Mouse (Mus musculus) spleen, postnatal 36 days (tissue): ENCODE measurements around the gene Map3k7.
"Not testable (repeated sequence)": the region's sequence is repeated elsewhere in the genome, so short reads cannot be mapped to it uniquely, and the experiment has no call there.

Source experiments
- DNase-seq, 2 experiments: peaks; one replicate each; pipeline ENCODE4 v3.0.0; 2022; ENCODE audit warnings: low spot score in 2 of 2, mixed read lengths in 1 of 2

Map3k7 gene

DNA sequence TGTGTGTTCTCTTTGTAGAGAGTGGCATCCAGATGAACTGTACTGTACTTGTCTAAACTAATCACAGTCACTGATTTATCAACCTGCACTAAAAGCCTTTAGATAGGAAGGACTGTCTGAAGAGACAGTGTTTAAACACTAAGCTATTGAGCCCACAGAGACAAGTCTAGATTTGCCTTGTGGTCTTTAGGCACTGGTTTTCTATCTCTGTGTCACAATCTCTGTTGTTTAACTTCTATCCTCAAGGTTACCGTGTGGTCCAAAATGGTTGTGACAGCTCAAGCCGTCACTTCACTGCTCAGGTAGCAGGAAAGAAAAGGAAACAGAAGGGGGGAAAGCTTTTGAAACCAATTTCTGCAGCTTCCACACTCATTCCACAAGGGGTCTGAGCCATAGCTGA is 29.5 kb downstream of the Map3k7 start:
- no peak for DNase-seq

DNA sequence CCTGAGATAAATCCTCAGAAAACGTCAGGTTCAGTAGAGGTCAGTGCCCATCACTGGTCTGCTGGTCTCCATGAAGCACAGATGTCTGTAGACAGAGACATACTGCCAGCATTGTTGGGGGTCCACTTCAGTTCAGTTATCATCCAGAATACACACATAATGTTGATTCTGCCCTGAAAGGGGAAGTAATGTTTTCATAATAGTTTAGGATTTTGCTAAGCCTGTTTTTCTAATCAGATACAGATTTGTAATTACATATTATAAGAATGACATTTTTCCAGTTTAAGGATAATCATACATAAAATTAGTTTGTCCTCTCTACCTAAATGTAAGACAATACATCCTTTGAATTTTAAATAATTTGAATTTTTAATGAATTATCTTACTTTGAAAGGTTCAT is 30.0 kb downstream of the Map3k7 start:
- DNase-seq, result no peak

DNA sequence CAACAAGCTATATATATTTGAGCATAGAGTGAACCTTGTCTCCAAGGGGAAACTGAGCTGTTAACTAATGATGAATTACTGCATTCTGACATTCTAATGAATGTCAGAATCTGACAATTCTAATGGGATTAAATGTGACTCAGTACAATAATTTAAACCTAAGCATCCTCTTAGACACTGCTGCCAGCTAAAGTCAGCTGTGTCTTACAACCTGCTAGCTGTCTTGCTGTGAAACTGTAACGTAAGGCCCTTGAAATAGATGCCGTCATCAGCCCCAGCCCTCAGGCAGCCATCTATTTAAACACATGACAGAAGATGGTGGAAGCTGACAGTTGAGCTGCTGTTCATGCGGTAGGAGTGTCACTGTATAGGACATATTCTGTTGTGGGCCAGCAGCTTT is 37.6 kb downstream of the Map3k7 start:
- no peak for DNase-seq

DNA sequence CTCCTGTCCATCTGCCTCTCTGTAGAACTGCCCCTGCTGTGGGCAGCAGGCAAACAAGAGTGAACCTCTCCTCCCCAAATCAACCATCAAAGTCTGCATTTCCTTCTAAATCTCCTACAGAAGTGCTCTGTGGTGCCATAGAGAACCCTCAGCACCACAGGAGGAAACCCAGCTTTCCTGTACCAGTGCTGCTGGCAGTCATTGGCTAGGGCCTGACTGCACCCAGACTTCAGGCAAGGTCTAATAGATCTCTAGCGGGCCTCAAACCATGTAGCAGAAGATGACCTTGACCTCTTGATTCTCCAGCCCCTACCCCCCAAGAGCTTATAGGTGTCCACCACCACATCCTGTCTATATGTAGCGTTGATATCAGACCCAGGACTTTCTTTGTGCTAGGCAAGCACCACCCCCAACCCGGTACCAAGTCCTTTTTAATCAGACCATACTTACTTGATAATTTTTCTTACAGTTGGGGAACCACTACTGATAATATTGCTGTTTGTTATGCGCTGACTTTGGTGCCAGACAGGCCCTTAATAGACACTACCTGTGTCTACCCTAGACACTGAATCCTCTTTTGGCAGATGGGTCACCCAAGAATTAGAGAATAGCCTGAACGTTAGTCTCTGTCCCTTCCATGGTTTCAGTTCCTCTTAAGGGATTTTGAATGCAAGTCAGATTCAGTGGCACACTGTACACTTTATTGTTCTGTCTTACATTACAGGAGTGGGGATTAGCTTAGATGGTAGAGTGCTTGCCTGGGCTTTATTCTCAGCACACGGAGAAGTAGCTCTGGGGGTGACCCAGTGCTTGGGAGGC is 41.1 kb downstream of the Map3k7 start:
- peak in 1 of 2 experiments; percentile 14 for DNase-seq

DNA sequence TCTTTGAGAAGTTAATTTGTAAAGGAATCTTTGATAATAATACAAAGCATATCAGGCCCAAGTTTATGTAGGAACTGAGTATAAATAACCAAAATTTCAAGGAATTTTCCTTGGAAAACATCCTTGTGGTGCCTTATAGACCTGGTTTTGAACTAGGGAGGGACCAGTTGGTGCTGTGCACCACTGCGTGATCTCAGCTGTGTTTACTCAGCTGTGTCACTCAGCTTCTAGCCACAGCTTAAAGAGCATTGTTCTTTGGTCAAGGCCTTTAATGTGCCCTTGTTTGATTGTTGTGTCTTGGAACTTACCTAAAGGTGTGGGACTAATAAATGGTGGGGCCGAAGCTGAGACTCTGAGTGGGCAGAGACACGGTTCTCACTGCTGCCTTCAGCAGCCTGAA is 43.3 kb downstream of the Map3k7 start:
- no peak for DNase-seq

DNA sequence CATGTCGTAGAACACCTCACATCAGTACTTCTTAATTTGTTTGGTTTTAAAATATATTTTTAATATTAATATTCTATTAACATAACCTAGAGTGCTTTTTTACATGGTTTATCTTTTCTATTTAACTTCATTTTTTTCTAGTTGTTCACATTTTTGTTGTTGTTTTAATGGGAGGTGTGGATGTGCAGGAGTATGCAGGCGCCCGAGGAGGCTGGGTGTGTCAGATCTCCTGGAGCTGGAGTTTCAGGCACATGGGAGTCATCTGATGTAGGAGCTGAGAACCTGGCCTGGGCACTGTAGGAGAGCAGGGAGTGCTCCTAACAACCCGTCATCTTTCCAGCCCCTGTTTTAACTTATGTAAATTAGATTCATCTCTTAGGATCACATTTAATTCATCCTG is 44.2 kb downstream of the Map3k7 start:
- DNase-seq, result no peak

DNA sequence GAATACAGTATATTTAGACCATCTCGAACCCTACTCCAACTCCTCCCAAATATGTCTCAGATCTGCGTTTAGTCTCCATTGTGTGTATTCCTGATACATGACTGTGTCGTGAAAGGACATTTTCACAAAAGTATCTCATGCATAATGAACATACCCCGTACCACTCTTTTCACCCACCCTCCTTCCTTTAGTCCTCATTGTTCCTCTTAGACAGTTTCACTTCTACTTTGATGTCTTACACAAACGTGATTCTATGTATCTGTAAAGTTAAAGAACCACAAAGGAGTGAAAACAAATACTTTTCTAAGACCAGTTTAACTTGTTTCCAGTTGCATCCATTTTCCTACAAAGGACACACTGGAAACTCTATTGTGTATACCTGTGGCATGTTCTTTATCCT is 46.9 kb downstream of the Map3k7 start:
- DNase-seq, result peak; percentile 21 to 44

DNA sequence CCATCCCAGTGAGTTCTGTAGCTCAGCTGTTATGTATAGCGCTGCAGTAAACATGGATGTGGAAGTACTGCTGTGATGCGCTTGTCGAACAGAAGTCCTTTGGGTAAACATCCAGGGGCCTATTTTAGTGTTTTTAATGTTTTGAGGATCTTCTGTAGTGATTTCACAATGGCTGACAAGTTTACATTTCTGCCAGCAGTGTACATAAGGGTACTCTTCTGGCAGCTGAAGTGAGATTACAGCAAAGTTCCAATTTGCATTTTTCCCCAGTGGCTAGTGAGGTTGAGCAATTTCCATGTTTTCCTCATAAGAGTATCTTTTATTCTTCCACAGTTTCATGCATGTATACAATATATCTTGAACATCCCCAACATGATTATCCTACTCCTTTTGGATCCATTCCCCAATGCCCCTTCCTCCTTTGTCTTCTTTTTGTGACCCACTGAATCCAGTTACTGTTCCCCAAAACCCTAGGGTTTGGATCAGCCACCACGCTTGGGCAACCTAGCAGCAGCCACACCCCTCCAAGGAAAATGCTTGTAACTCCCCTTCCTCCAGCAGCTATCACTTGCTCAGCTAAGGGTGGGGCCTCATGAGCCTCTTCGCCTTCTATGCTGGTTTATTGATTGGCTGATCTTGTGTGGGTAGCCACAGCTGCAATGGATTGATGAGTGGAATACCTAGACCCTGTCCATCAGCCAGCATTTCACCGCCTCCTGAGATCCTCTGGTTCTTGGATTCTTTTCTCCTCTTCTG is 47.5 kb downstream of the Map3k7 start:
- DNase-seq, result peak; percentile 7 to 11

DNA sequence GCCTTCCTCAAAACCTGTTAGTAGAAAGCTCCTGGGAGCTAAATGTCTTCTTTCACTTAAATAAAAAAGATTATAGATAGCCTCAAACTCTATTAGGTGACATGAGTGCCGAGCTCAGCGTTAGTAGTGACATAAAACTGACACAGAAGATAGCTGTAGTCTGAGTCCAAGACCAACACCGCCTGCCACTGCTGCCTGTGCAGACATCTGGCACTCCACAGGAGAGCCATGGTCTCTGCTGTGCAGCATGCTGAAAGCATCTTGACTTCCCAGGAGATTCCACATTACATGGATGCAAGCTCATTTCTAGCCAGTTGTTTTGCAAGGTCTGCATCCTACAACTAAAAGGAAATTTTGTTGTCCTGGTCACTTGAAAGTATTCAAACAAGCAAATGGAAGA is 57.2 kb downstream of the Map3k7 start:
- DNase-seq, result no peak

DNA sequence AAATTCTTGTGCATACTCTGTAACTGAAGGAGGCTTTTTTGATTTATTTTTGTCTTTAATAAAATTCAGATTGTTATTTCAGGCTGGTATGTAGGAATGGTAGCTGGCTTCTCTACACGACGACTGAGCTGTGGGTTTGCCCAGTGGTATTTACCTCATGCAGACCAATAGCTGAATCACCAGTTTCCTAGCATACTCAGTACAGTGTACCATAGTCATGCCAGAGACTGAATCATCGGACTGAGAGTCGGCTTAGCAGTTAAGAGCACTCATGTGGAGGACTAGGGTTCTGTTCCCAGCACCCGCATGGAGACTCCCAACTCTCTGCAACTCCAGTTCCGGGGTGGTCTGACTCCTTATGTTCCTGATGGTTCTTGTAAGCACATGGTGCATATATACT is 58.4 kb downstream of the Map3k7 start:
- no peak for DNase-seq

DNA sequence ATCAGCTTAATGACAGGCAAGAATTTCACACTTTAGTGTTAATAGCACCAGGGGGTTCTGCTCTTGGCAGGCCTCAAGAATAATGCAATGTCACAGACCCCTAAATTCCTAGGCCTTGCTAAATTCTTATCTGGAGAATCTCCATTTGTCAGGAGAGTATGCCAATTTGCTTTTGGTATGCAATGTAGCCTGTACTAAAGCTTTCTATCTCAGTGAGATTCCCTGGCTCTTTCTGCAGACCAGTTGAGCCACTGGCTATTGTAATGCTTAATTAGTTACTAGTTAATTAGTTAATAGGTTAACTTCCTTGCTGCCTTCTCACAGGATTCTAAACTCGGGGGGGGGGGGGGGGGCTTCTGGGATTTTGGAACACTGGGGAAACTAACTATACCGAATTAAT is 60.3 kb downstream of the Map3k7 start:
- not testable (repeated sequence) for DNase-seq

DNA sequence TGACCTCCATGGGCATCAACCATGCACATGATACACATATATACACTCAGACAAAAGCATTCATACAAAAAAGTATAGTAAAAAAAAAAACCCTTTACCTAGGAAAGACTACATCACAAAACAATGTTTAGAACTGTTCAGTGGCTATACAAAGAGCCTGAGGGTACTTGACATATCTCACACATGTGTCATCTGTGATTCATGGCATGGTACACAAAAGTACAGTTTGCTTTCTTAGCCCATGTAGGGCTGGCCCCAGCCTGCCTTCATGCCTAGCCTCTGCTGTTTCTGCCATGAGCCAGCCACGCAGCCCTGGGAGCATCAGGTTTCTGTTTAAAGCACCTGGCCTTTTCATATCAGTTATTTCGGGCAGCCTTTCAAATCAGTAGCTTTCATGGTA is 61.2 kb downstream of the Map3k7 start:
- DNase-seq, result no peak

DNA sequence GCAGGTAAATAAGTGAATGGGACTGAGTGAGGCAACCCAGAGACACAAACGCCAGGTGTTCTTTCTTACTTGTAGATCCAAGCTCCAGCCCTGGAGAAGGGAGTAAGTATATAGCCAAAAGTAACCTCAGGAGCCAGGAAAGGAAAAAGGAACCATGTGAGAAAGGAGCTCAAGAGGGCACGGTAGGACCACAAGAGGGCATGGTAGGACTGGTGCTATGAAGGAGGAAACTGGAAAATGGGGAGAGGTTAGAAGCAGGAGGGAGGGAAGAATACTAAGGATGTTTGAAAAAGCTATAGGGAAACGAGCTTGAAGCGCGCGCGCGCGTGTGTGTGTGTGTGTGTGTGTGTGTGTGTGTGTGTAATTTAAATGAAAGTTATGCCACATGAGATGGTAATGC is 63.2 kb downstream of the Map3k7 start:
- no peak for DNase-seq

DNA sequence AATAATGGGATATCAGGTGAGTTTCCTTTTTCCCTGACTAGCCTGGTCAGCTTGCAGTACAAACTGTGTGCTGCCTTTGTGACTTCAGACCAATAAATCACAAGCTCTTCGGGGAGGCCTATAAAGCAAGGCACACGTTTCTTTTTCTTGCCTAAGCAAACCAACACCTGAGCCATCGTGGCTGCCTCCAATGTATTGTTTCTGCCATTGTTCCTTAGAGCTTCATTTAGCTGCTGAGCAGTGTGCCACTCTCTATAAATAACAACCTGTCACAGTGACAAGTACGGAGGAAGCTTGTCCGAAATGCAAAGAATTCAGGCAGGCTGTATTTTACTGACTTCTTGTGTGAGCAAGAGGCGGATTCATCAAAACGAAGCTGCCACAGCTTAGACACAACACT is 73.4 kb downstream of the Map3k7 start:
- DNase-seq, result no peak

DNA sequence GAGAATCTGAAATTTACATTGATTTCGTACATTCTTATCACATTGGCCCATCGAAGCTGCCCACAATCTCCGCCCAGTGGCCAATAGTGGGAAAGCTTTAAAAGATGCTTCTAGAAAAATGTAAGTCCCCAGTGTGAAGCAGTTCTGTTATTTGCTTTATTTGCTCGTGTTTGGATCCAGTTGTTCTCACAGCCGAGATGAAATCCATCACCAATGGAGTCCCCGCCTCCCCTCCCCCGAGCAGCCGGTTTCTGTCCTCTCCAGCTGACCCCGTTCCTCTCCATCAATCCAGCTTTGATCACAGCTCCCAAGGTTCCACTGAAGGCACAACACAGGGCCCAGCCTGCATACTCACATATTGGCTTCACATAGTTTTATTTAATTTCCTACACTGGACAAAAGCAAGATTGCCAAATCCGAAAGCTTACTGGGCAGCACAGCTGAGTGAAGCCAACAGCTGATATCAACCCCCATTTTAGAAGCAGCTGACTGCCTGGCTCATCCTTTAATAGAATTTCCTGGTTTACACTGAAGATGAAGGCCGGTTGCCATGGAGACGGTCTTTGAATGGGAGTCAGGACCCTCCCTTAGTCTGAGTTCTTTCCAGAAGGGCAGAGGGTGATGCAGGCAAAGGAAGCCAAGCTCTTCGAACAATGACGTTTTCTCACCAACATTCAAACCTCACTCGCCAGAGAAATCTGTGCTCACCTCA is 78.0 kb downstream of the Map3k7 start:
- no peak for DNase-seq

DNA sequence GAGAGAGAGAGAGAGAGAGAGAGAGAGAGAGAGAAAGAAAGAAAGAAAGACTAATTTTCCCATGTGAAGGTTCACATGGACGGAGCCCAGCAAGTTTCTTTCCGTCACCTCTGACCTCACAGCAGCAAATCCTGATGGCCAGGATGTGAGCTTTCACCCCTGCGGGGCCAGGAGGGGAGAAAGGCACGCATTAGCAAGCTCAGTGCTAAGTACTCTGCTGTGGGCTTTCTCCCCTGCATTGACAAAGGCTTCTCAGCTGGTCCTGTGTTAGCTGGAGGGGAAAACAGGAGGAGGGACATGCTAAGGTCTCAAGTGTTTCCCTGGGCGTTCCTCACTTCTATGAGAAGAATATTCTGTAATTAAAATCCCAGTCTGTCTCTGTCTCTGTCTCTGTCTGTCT is 81.3 kb downstream of the Map3k7 start:
- DNase-seq, result no peak

DNA sequence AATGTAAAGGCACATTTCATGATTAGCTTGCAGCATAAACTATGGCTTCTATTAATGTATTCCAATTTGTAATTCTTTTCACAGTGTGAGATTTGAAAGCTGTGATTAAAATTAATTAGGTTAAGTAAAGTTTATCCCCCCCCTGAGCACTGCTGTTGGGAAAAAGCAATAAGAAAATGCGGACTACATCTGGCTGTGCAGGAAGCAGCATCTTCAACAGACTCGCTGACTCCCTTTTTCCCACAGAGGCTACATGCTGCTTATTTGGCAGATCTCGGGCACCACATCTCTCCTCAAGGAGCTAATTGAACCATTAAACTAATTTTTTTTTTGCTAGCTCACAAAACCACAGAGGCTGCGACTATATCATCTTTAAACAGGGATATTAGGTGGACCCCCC is 85.9 kb downstream of the Map3k7 start:
- no peak for DNase-seq

DNA sequence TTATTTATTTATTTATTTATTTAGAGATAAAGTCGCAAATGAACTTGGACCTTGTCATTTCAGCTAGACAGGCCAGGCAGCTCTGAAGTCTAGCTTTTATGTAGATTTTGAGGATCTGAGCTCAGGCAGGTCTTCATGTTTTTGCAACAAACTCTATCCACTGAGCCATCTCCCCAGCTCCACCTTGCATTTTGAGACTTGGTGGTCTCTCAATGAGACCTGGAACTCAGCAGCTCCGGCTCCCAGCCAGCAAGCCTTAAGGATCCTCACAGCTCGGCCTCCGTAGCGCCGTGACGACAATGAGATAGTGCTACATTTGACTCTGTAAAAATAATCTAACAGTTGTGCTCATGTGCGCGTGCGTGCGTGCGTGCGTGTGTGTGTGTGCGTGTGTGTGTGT is 89.3 kb downstream of the Map3k7 start:
- DNase-seq, result no peak

DNA sequence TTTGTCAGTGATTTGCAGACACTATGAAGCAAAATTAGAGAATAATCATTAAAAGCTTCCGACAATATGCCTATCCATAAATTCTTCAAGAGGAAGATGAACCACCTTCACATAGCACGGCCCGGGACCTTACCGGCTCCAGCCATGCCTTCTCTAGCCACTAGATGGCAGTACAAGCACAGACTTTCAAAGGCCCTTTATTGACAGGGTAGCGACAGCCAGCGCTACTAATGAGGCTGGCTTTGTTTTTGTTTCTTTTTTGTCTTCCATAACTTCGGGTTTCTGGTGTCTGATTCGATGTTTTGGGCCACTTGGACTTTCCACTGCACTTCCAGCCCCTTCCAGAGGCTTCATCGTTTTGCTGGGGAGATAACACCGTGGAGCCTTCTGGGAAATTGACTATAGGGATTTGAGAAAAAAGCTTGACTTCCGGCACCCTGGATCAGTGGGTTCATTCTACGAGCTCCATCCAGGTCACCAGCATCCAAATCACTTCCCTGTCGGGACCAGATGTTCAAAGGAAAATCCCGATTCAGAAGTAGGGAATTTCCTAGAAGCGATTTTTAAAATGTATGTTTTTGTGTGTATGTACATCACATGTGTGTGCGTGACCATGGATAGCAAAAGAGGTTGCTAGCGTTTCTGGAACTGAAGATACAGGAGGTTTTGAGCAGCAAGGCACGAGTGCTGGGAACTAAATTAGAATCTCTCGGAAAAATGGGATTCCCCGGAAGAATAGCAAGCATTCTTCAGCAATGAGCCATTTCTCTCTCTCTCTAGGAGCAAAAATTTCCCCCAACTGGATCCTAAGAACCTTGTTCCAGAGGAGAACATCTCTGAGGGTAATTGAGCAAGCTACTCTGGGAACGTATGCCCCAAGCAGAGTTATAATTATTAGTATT is 91.5 kb downstream of the Map3k7 start:
- peak; percentile 72 to 79 for DNase-seq

DNA sequence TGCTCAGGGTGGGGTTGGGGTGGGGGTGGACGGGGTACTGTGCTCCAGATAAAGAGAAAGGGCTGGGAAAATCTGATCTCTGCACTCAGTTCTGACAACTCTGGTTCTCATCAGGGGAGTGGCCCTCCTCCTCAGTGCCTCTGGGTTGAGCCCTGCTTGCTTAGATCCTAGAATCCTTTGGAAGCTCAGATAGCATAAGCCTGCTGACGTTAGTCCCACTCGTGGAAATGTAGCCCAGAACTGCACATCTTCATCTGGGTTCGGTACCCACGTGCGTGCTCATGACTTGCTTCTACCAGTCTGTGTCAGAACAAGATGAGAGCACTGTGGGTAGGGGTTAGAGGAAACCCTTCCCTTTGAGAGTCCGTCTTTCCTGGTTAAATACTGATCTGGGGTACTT is 92.5 kb downstream of the Map3k7 start:
- DNase-seq, result no peak

DNA sequence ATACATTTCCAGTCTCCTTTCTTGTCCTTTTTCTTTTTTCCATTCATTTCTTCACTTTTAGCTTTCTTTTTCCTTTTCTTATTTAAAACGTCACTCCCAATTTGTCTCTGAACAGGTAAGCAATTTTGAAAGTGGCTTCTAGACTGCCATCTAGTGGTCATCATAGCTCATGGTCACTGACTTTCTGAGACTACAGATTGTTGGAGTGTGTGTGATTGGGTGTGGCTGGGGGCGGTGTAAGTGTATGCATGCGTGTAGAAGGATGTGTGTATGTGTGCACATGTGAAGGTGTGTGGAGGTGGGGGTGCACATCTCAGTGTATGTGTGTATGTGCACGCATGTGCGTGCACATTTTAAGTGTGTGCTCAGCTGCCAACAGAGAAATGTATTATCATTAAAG is 93.2 kb downstream of the Map3k7 start:
- DNase-seq, result peak; percentile 17 to 34

DNA sequence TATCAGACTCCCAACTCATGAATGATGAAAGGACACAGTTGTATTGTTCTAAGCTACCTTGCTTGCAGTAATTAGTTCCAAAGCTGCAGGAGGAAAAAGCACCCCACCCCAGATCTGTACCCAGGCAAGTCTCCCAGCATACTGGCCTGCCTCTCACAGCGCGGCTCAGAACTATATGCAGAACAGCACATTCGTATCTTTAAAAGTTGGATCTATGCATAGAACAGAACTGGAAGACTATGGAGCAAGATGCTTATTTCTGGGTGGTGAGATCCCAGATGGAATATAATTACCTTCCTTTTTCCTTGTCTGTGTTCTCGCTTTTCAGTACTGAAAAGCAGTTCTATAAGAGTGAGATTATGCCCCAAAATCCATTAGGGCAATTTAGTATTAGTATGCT is 96.8 kb downstream of the Map3k7 start:
- DNase-seq, result no peak
